Mouse (Mus musculus): ENCODE measurements around the gene Gm21497.
"Not testable (repeated sequence)": the region's sequence is repeated elsewhere in the genome, so short reads cannot be mapped to it uniquely, and the experiment has no call there.

The Gm21497 gene

DNA sequence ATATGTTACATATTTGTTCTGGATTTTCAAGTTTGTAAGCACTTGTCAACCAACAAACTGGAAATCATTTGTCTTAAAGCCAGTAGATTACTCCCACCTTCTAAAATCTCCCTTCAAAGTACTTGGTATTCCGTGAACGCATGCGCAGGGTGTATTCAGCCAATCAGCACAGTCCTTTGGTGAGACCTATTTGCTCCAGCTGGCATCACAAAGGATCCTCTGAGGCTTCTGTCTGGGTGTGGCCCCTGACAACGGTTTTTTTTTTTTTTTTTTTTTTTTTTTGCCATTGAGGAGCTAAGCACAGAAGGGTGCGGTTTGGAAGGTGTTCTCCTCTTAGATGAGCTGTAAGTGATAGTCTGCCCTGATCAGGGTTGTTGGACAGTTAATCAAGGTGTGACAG, at the start of gene Gm21497:
Gene Gm21497 (plus strand): TSS at position 301 of the 400 bp plus-strand sequence.
- DNase-seq (ENCODE audit: extremely low read depth, low read depth, low spot score) = not testable (repeated sequence)

Data from fat pad, adult 2 months (tissue).